Mouse (Mus musculus) testis, adult 2 months (tissue): ENCODE measurements at regions not wholly inside any gene's neighbourhood (a gene's known extent, or its start where the extent isn't known, plus 50 kb on each side); places are given as distances from the start of the nearest gene placed in this dataset.

ENCODE experiments used
- CTCF ChIP-seq: fragments of 200-500 bp; IDR thresholded peaks from 2 replicates; pipeline ENCODE4 v1.5.1; 2012; ENCODE audit warnings: low read depth, mild to moderate bottlenecking, inconsistent platforms, low read length, moderate library complexity; ENCODE audit not compliant: control insufficient read depth, insufficient read depth, insufficient replicate concordance
- POLR2A ChIP-seq: fragments of 200-500 bp; IDR thresholded peaks from 2 replicates; pipeline ENCODE4 v1.6.1; 2012; ENCODE audit warnings: low read depth, mild to moderate bottlenecking, inconsistent platforms, low read length, moderate library complexity; ENCODE audit not compliant: control insufficient read depth

- TF ChIP-seq POLR2A, result no peak
- TF ChIP-seq CTCF, result no peak
Observed at GRCm38 (mm10) chr12:69519028-69519427, 63.8 kb downstream of the Vcpkmt start.
